Mouse (Mus musculus): ENCODE measurements around the gene Rims3. TPM values are rescaled to one million over a fixed set of nuclear protein-coding genes. Genes with fewer than 3 reads are reported as not detected.

Rims3 gene
- total RNA-seq (2022): 10 to 100 TPM; 10.5 to 20.5 (median 15.0) TPM

- no peak for DNase-seq
Observed at GRCm38 (mm10) chr4:120854588-120855319, at the start of gene Rims3. Gene Rims3, plus strand, starts transcription at chr4:120854816.

- DNase-seq: no peak
Observed at GRCm38 (mm10) chr4:120805816-120806215, 48.8 kb upstream of the Rims3 start.

- no peak for DNase-seq
Observed at GRCm38 (mm10) chr4:120813762-120814161, 40.9 kb upstream of the Rims3 start.

- peak; percentile 49 for DNase-seq
Observed at GRCm38 (mm10) chr4:120814171-120814570, 40.4 kb upstream of the Rims3 start.

DNA sequence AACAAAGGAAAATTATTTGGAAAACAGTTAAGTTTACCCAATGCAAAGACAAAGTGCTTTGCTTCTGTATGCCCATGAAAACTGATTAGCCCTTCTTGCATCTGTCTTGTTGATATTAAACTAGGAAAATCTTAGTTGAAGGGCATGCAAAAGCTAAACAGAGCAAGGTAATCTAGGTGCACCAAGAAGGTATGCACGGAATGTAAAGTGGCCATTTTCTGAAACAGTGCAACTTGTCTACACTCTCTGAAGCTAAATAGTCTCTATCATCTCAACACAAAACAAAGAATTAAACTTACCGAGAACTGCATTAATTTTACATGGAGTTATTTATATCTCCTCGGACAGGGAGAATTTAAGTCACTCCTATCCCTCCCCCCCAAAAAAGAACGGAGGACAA is 39.5 kb upstream of the Rims3 start:
- DNase-seq: no peak

GRCm38 (mm10) chr4:120815622-120816334 is 38.8 kb upstream of the Rims3 start:
- peak; percentile 83 for DNase-seq

- DNase-seq: peak; percentile 39
Observed at GRCm38 (mm10) chr4:120817002-120817774, 37.4 kb upstream of the Rims3 start.

GRCm38 (mm10) chr4:120817951-120818350 is 36.7 kb upstream of the Rims3 start:
- no peak for DNase-seq

- DNase-seq: no peak
Observed at GRCm38 (mm10) chr4:120819296-120819695, 35.3 kb upstream of the Rims3 start.

DNA sequence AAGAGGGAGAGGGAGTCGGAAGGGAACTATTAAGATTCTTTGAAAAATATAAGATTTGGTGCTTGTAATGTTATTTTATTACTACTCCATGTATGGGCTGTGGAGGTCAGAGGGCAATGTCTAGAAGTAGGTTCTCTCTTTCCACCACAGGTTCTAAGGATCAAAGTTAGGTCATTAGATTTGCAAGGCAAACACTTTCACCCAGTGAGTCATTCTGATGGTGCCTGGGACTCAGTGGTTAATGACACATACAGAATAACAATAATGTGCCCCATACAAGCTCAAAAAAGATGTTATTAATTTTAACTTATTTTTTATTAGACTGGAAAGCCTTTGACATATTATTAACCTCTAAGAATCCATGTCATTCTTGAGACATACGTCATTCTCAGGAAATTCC is 34.7 kb upstream of the Rims3 start:
- no peak for DNase-seq

- DNase-seq: no peak
Observed at GRCm38 (mm10) chr4:120822191-120822911, 32.3 kb upstream of the Rims3 start.

GRCm38 (mm10) chr4:120825100-120825553 is 29.5 kb upstream of the Rims3 start:
- peak; percentile 94 for DNase-seq

DNA sequence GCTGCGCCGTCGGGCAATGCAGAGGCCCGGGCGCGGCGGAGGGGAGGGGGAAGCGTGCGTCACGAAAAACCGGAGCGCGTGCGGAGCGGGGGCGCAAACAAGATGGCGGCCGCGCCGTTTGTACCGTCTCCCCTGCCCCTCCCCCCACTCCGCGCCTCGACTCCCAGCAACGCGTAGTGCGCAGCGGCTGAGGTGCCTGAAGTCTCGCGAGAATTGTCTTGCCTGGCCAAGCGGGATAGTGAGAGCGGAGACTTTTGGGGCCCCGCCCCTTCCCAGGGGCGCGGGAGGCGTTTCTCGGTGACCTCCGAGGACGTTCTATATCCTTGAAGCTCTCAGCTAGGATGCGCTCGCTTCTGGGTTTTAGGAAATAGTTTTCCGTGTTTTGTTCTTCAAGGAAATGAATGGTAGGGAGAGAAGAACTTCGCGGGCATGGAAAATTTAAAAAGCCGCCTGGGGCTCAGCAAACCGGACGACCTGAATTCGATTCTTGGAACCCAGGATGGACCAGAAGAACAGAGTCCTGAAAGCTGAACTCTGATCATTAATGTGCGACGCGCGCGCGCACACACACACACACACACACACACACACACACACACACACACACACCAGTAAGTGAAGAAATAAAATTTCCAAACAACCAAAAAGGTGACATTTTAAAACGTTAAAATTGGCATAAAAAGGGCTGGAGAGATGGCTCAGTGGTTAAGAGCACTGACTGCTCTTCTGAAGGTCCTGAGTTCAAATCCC is 28.9 kb upstream of the Rims3 start:
- DNase-seq: peak; percentile 96

GRCm38 (mm10) chr4:120826418-120826817 is 28.2 kb upstream of the Rims3 start:
- DNase-seq: no peak

GRCm38 (mm10) chr4:120830767-120831166 is 23.8 kb upstream of the Rims3 start:
- DNase-seq: no peak

GRCm38 (mm10) chr4:120831472-120831871 is 23.1 kb upstream of the Rims3 start, which contains the start of gene Nfyc:
Gene Nfyc, minus strand, starts transcription at chr4:120831572.
- no peak for DNase-seq

- DNase-seq: no peak
Observed at GRCm38 (mm10) chr4:120841342-120841741, 13.3 kb upstream of the Rims3 start.

DNA sequence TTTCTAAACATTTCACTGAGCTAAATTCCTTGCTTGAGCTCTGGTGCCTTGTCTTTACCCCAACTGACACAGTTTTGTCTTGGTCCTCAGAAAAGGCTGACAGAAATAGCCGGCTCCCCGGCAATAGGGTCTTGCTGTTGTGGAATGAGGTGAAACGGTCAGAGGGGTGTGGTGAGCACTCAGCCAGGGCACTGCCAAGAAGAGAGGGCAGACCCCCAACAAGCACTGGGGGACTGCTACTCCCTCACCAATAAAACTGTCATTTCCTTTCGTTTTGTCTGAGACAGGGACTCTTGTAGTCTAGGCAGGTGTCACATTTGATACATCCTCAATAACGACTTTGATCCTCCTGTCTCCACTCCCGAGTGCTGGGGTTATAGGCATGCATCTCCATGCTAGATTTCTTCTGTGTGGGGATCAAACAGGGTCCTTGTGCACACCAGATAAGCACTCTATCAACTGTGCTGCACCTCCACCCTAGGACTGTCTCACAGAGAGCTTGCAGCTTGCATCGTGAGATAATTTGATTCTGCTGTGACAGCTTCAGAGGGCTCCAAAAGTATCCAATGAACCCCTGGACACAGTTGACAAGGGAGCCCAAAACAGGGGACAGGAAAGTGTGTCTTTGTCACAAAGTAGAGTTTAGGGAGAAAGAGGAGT is 10.1 kb upstream of the Rims3 start:
- DNase-seq: no peak

DNA sequence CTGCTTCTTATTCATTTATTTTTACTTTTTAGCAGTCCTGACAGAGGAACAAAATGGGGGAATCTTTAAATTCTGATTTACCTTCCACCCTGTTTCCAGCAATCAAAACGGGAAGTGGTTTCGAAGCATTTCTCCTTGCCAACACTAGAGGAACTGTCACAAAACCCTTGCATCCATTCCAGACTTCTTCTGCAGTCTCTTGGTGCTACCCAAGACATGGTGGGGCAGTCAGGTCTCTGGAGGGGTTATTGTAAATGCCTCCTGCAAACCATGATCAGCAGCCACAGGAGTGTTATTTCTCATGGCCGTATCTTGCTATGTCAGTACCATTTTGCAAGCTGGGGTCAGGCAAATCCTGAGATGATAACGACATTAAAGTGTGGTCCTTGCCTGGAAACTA is 9.5 kb upstream of the Rims3 start:
- DNase-seq: no peak

GRCm38 (mm10) chr4:120848909-120849308 is 5.7 kb upstream of the Rims3 start:
- no peak for DNase-seq

DNA sequence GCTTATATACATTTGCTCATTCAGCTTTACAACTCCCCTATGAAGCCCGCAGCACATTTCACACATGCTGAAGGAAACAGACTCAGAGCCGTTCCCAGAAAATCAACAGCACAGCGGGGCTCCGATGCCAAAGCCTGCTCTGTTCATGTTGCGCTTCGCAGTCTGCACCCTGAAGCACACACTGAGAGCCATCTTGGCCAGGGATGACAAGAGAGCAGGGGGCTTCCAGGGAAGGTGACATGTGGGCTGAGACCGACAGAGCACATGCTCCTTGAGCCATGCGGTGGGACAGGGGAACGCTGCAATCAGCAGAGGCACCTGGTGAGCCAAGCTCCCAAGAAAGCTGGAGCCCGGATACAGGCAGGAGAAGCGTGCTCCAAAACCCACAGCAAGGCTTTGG is 5.2 kb upstream of the Rims3 start:
- DNase-seq: no peak
